In genomic region chr19:10926123-10926621, GRCm38 (mm10) we compare ENCODE assay signal across 12 mouse cellular contexts. TPM values are rescaled to one million over a fixed set of nuclear protein-coding genes. Genes with fewer than 3 reads are reported as not detected.
DNase-seq lines count a peak whose midpoint lies in the region; ATAC-seq and TF ChIP-seq lines count a peak whose summit lies in the region.
"Had no signal": no experiment of that assay in that cellular context is flagged by ENCODE, and none has a peak within 500 bp of the region (broad histone marks: within the 10 kb centered on the region; RNA-seq: fewer than 3 reads in every experiment).

No protein-coding gene starts in this region.

- no peak for ATAC-seq in midbrain, embryonic 16.5 days
- ATAC-seq in limb, embryonic 14.5 days (ENCODE audit: low FRiP score, low read depth) = peak; percentile 78
- no peak for ATAC-seq in forebrain, embryonic 14.5 days

- no peak overlapping the region; the same call in 1 of the 2 replicates for H3K4me3 ChIP-seq in midbrain, embryonic 10.5 days
- no peak overlapping the region for H3K4me3 ChIP-seq in midbrain, embryonic 16.5 days (ENCODE audit: low read depth, low read length)
- no peak overlapping the region for H3K4me3 ChIP-seq in limb, embryonic 14.5 days (replicated peaks; ENCODE audit: low read length)
- no peak overlapping the region for H3K4me3 ChIP-seq in forebrain, embryonic 14.5 days (ENCODE audit: low read depth, low read length)

- no peaks in the 10 kb centered on the region for H3K36me3 ChIP-seq in midbrain, embryonic 10.5 days
- H3K36me3 ChIP-seq in midbrain, embryonic 16.5 days (ENCODE audit: control insufficient read depth, insufficient read depth, low read length) = no peaks in the 10 kb centered on the region
- H3K36me3 ChIP-seq in limb, embryonic 14.5 days (ENCODE audit: control insufficient read depth, insufficient read depth, low read length) = no peaks in the 10 kb centered on the region
- no peaks in the 10 kb centered on the region for H3K36me3 ChIP-seq in forebrain, embryonic 14.5 days (ENCODE audit: control insufficient read depth, insufficient read depth, low read length)

- intact Hi-C loops in gastrocnemius, postnatal 36 days (cut with DNase I) = no loop called here

- no peak overlapping the region for H3K4me2 ChIP-seq in midbrain, embryonic 16.5 days (ENCODE audit: low read length)
- no peak overlapping the region for H3K4me2 ChIP-seq in limb, embryonic 14.5 days (replicated peaks; ENCODE audit: low read depth, low read length, severe bottlenecking)
- H3K4me2 ChIP-seq in forebrain, embryonic 14.5 days (ENCODE audit: low read length) = no peak overlapping the region

- H3K9me3 ChIP-seq in midbrain, embryonic 10.5 days (replicated peaks) = no peaks in the 10 kb centered on the region
- no peaks in the 10 kb centered on the region for H3K9me3 ChIP-seq in midbrain, embryonic 16.5 days (replicated peaks; ENCODE audit: control insufficient read depth, low read length, poor library complexity, severe bottlenecking)
- H3K9me3 ChIP-seq in limb, embryonic 14.5 days (ENCODE audit: control insufficient read depth, low read length) = no peaks in the 10 kb centered on the region
- no peaks in the 10 kb centered on the region for H3K9me3 ChIP-seq in forebrain, embryonic 14.5 days (replicated peaks; ENCODE audit: control insufficient read depth, low read length)

- H3K27ac ChIP-seq in midbrain, embryonic 10.5 days (replicated peaks) = peak overlapping the region; percentile 79
- H3K27ac ChIP-seq in midbrain, embryonic 16.5 days (ENCODE audit: low read length) = no peak overlapping the region
- H3K27ac ChIP-seq in limb, embryonic 14.5 days (replicated peaks; ENCODE audit: low read depth, low read length) = peak overlapping the region; percentile 58
- no peak overlapping the region for H3K27ac ChIP-seq in forebrain, embryonic 14.5 days (ENCODE audit: low read depth, low read length)

- 27% methylated on average over 6 of the region's 6 CpGs for WGBS in midbrain, embryonic 10.5 days
- WGBS in midbrain, embryonic 16.5 days = 21% methylated on average over 6 of the region's 6 CpGs
- WGBS in limb, embryonic 14.5 days = 28% methylated on average over 6 of the region's 6 CpGs
- WGBS in forebrain, embryonic 14.5 days = 27% methylated on average over 6 of the region's 6 CpGs

- H3K4me1 ChIP-seq in midbrain, embryonic 10.5 days = peaks cover 16% of the 10 kb centered on the region
- no peaks in the 10 kb centered on the region for H3K4me1 ChIP-seq in midbrain, embryonic 16.5 days (ENCODE audit: control insufficient read depth, insufficient read depth, low read length)
- 0 out of 2 replicates have a peak, but pooled peaks cover 4% of the 10 kb centered on the region for H3K4me1 ChIP-seq in limb, embryonic 14.5 days (ENCODE audit: control insufficient read depth, insufficient read depth, low read length)
- H3K4me1 ChIP-seq in forebrain, embryonic 14.5 days (ENCODE audit: control insufficient read depth, insufficient read depth, low read length) = no peaks in the 10 kb centered on the region

- no peaks in the 10 kb centered on the region for H3K27me3 ChIP-seq in midbrain, embryonic 10.5 days (ENCODE audit: low read depth, poor library complexity, severe bottlenecking)
- H3K27me3 ChIP-seq in midbrain, embryonic 16.5 days (ENCODE audit: control insufficient read depth, insufficient read depth, low read depth, low read length) = no peaks in the 10 kb centered on the region
- no peaks in the 10 kb centered on the region for H3K27me3 ChIP-seq in limb, embryonic 14.5 days (ENCODE audit: control insufficient read depth, insufficient read depth, low read length)
- H3K27me3 ChIP-seq in forebrain, embryonic 14.5 days (replicated peaks; ENCODE audit: control insufficient read depth, insufficient read depth, low read length) = no peaks in the 10 kb centered on the region

- no peak for DNase-seq in midbrain, embryonic 10.5 days (ENCODE audit: low spot score)
- peak; percentile 41 for DNase-seq in kidney, adult 11 months
- peak; percentile 38 for DNase-seq in limb, embryonic 14.5 days (ENCODE audit: low spot score)
- DNase-seq in thymus, postnatal 36 days = no peak
- DNase-seq in forebrain, embryonic 14.5 days (ENCODE audit: low spot score) = no peak
- no peak for DNase-seq in thymus, postnatal 25 days
- DNase-seq in gastrocnemius, postnatal 36 days = no peak
- DNase-seq: adrenal gland, postnatal 25 days; liver had no signal

- TF ChIP-seq POLR2A in limb, embryonic 14.5 days (IDR thresholded peaks at IDR 0.05; ENCODE audit: borderline replicate concordance, extremely low read depth, insufficient read depth, insufficient read length) = no peak

- H3K9ac ChIP-seq in midbrain, embryonic 16.5 days (ENCODE audit: low read depth, low read length) = no peak overlapping the region
- H3K9ac ChIP-seq in limb, embryonic 14.5 days (ENCODE audit: low read depth, low read length, severe bottlenecking) = no peak overlapping the region
- no peak overlapping the region for H3K9ac ChIP-seq in forebrain, embryonic 14.5 days (ENCODE audit: low read length)

RNA-seq across cellular contexts. Expression of gene Zp1, which starts 5.7 kb away (rescaled TPM):
- polyA plus RNA-seq in midbrain, embryonic 10.5 days (2016; fragmentation: Nextera tagmentation; extraction: Ambion mirVana) = not detected in 2 replicates
- 0.58 and 0.89 TPM in 2 replicates for polyA plus RNA-seq in midbrain, embryonic 16.5 days (2015; fragmentation: Nextera tagmentation; extraction: Ambion mirVana)
- 0.04 TPM in 1 of 2 replicates, not detected in the other for polyA plus RNA-seq in limb, embryonic 14.5 days (2012; rRNA removed)
- not detected in 2 replicates for polyA plus RNA-seq in limb, embryonic 14.5 days (2014; fragmentation: Nextera tagmentation; extraction: Ambion mirVana)
- 0.99 TPM in 1 of 2 replicates, not detected in the other for polyA plus RNA-seq in forebrain, embryonic 14.5 days (2014; fragmentation: Nextera tagmentation; extraction: Ambion mirVana)
- not detected for total RNA-seq in gastrocnemius, postnatal 36 days (2021)
- total RNA-seq: adrenal gland, postnatal 25 days; megakaryocyte progenitor cell, adult 5-6 weeks had no signal
- polyA plus RNA-seq: gonadal fat pad, adult 2 months had no signal

RNA-seq across cellular contexts. Expression of gene Ptgdr2, which starts 10.8 kb away (rescaled TPM):
- polyA plus RNA-seq in midbrain, embryonic 10.5 days (2016; fragmentation: Nextera tagmentation; extraction: Ambion mirVana) = 0.04 and 0.09 TPM in 2 replicates
- polyA plus RNA-seq in midbrain, embryonic 16.5 days (2015; fragmentation: Nextera tagmentation; extraction: Ambion mirVana) = 0.09 and 0.14 TPM in 2 replicates
- 0.15 and 0.33 TPM in 2 replicates for polyA plus RNA-seq in limb, embryonic 14.5 days (2012; rRNA removed)
- 0.07 TPM in 2 replicates for polyA plus RNA-seq in limb, embryonic 14.5 days (2014; fragmentation: Nextera tagmentation; extraction: Ambion mirVana)
- polyA plus RNA-seq in forebrain, embryonic 14.5 days (2014; fragmentation: Nextera tagmentation; extraction: Ambion mirVana) = 0.16 and 0.18 TPM in 2 replicates
- total RNA-seq in gastrocnemius, postnatal 36 days (2021) = not detected

RNA-seq across cellular contexts. Expression of gene Ccdc86, which starts 22.9 kb away (rescaled TPM):
- 31.1 and 39.2 TPM in 2 replicates for polyA plus RNA-seq in midbrain, embryonic 10.5 days (2016; fragmentation: Nextera tagmentation; extraction: Ambion mirVana)
- 12.8 and 13.5 TPM in 2 replicates for polyA plus RNA-seq in midbrain, embryonic 16.5 days (2015; fragmentation: Nextera tagmentation; extraction: Ambion mirVana)
- polyA plus RNA-seq in limb, embryonic 14.5 days (2012; rRNA removed) = 10.3 and 11.2 TPM in 2 replicates
- polyA plus RNA-seq in limb, embryonic 14.5 days (2014; fragmentation: Nextera tagmentation; extraction: Ambion mirVana) = 22.4 and 23.8 TPM in 2 replicates
- 12.1 and 15.0 TPM in 2 replicates for polyA plus RNA-seq in forebrain, embryonic 14.5 days (2014; fragmentation: Nextera tagmentation; extraction: Ambion mirVana)
- 10 to 100 TPM; 14.7 to 15.2 TPM for total RNA-seq in gastrocnemius, postnatal 36 days (2021)

RNA-seq across cellular contexts. Expression of gene Prpf19, which starts 31.1 kb away (rescaled TPM):
- polyA plus RNA-seq in midbrain, embryonic 10.5 days (2016; fragmentation: Nextera tagmentation; extraction: Ambion mirVana) = 35.8 and 37.2 TPM in 2 replicates
- polyA plus RNA-seq in midbrain, embryonic 16.5 days (2015; fragmentation: Nextera tagmentation; extraction: Ambion mirVana) = 38.9 and 40.1 TPM in 2 replicates
- 360 and 433 TPM in 2 replicates for polyA plus RNA-seq in limb, embryonic 14.5 days (2012; rRNA removed)
- 39.7 and 43.6 TPM in 2 replicates for polyA plus RNA-seq in limb, embryonic 14.5 days (2014; fragmentation: Nextera tagmentation; extraction: Ambion mirVana)
- 44.2 and 45.5 TPM in 2 replicates for polyA plus RNA-seq in forebrain, embryonic 14.5 days (2014; fragmentation: Nextera tagmentation; extraction: Ambion mirVana)
- total RNA-seq in gastrocnemius, postnatal 36 days (2021) = 100 to 1,000 TPM; 140 to 166 TPM

RNA-seq across cellular contexts. Expression of gene Tmem109, which starts 44.4 kb away (rescaled TPM):
- 50.1 and 53.0 TPM in 2 replicates for polyA plus RNA-seq in midbrain, embryonic 10.5 days (2016; fragmentation: Nextera tagmentation; extraction: Ambion mirVana)
- polyA plus RNA-seq in midbrain, embryonic 16.5 days (2015; fragmentation: Nextera tagmentation; extraction: Ambion mirVana) = 47.0 TPM in 2 replicates
- 106 and 124 TPM in 2 replicates for polyA plus RNA-seq in limb, embryonic 14.5 days (2012; rRNA removed)
- 126 and 128 TPM in 2 replicates for polyA plus RNA-seq in limb, embryonic 14.5 days (2014; fragmentation: Nextera tagmentation; extraction: Ambion mirVana)
- 42.7 and 47.7 TPM in 2 replicates for polyA plus RNA-seq in forebrain, embryonic 14.5 days (2014; fragmentation: Nextera tagmentation; extraction: Ambion mirVana)
- total RNA-seq in gastrocnemius, postnatal 36 days (2021) = 100 to 1,000 TPM; 218 to 234 TPM

Comparison
In these comparisons a context has a peak if more than half of its experiments do, and no peak if none do; other contexts are left out.
1. H3K27ac ChIP-seq: peak in midbrain, embryonic 10.5 days (single experiment) and limb, embryonic 14.5 days (single experiment); none in midbrain, embryonic 16.5 days (single experiment) and forebrain, embryonic 14.5 days (single experiment).
2. DNase-seq: peak in kidney, adult 11 months (single experiment) and limb, embryonic 14.5 days (single experiment); none in midbrain, embryonic 10.5 days (single experiment), thymus, postnatal 36 days (0 of 2), forebrain, embryonic 14.5 days (single experiment), thymus, postnatal 25 days (single experiment) and gastrocnemius, postnatal 36 days (0 of 2).